Mouse (Mus musculus) cerebellum, adult 2 months (tissue): ENCODE results near the gene Vmn1r1.

Experiments used
- CTCF ChIP-seq: fragments of 200-500 bp; IDR thresholded peaks from 2 replicates; pipeline ENCODE4 v1.5.1; 2011; ENCODE audit warnings: low read depth, mild to moderate bottlenecking, control low read depth, low read length, moderate library complexity, borderline replicate concordance; ENCODE audit not compliant: insufficient read depth
- POLR2A ChIP-seq: fragments of 200-500 bp; IDR thresholded peaks from 2 replicates; pipeline ENCODE4 v1.6.1; 2011; ENCODE audit warnings: low read length, control low read depth, borderline replicate concordance; ENCODE audit not compliant: insufficient read depth

DNA sequence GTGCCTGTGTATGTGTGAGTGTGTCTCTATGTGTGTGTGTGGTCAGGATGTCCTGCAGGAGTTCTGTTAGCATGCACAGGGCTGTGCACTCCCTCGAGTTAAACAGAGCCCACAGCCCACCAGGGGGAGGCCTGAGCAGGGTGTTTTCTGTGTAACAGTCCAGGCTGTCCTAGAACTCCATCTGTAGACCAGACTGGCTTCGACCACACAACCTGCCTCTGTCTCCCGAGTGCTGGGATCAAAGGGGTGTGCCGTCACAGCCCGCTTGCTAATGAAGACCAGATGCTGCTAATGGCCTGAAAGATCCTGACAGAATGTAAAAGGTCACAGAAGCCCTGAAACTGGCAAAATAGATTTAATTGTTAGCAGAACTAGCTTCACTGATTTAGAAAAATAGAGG, 18.7 kb downstream of the Vmn1r1 start:
- TF ChIP-seq CTCF (no peak), POLR2A (no peak)
